Mouse (Mus musculus): ENCODE results near the gene Creb3l2.

The Creb3l2 gene

GRCm38 (mm10) chr6:37441251-37442011 lies 515 bp downstream of the Creb3l2 start:
- no peak for DNase-seq

- peak; percentile 20 for DNase-seq
Observed at GRCm38 (mm10) chr6:37440491-37441250, 1.3 kb downstream of the Creb3l2 start.

- DNase-seq, result no peak
Observed at GRCm38 (mm10) chr6:37439676-37440490, 2.1 kb downstream of the Creb3l2 start.

- no peak for DNase-seq
Observed at GRCm38 (mm10) chr6:37438510-37438909, 3.4 kb downstream of the Creb3l2 start.

- DNase-seq, result no peak
Observed at GRCm38 (mm10) chr6:37437086-37437485, 4.9 kb downstream of the Creb3l2 start.

GRCm38 (mm10) chr6:37435391-37435790 lies 6.6 kb downstream of the Creb3l2 start:
- no peak for DNase-seq

- no peak for DNase-seq
Observed at GRCm38 (mm10) chr6:37429849-37430470, 12.0 kb downstream of the Creb3l2 start.

- DNase-seq, result no peak
Observed at GRCm38 (mm10) chr6:37428947-37429346, 13.0 kb downstream of the Creb3l2 start.

GRCm38 (mm10) chr6:37428044-37428443 lies 13.9 kb downstream of the Creb3l2 start:
- no peak for DNase-seq

- no peak for DNase-seq
Observed at GRCm38 (mm10) chr6:37426615-37427014, 15.3 kb downstream of the Creb3l2 start.

- DNase-seq, result no peak
Observed at GRCm38 (mm10) chr6:37425833-37426232, 16.1 kb downstream of the Creb3l2 start.

GRCm38 (mm10) chr6:37425075-37425474 lies 16.9 kb downstream of the Creb3l2 start:
- no peak for DNase-seq

GRCm38 (mm10) chr6:37424374-37424773 lies 17.6 kb downstream of the Creb3l2 start:
- no peak for DNase-seq

- DNase-seq, result no peak
Observed at GRCm38 (mm10) chr6:37423386-37423785, 18.6 kb downstream of the Creb3l2 start.

GRCm38 (mm10) chr6:37421124-37421523 lies 20.8 kb downstream of the Creb3l2 start:
- DNase-seq, result no peak

- DNase-seq, result no peak
Observed at GRCm38 (mm10) chr6:37419445-37419941, 22.5 kb downstream of the Creb3l2 start.

GRCm38 (mm10) chr6:37418931-37419330 lies 23.0 kb downstream of the Creb3l2 start:
- no peak for DNase-seq

GRCm38 (mm10) chr6:37416743-37417142 lies 25.2 kb downstream of the Creb3l2 start:
- DNase-seq, result no peak

GRCm38 (mm10) chr6:37415505-37415904 lies 26.4 kb downstream of the Creb3l2 start:
- DNase-seq, result no peak

- no peak for DNase-seq
Observed at GRCm38 (mm10) chr6:37415034-37415433, 26.9 kb downstream of the Creb3l2 start.

- no peak for DNase-seq
Observed at GRCm38 (mm10) chr6:37414576-37414975, 27.4 kb downstream of the Creb3l2 start.

- DNase-seq, result no peak
Observed at GRCm38 (mm10) chr6:37411696-37412095, 30.2 kb downstream of the Creb3l2 start.

GRCm38 (mm10) chr6:37409829-37410228 lies 32.1 kb downstream of the Creb3l2 start:
- no peak for DNase-seq

Measured in cerebellum, adult 9-11 months (tissue).